9 mouse cellular contexts compared by ENCODE assay signal in the genomic region with DNA sequence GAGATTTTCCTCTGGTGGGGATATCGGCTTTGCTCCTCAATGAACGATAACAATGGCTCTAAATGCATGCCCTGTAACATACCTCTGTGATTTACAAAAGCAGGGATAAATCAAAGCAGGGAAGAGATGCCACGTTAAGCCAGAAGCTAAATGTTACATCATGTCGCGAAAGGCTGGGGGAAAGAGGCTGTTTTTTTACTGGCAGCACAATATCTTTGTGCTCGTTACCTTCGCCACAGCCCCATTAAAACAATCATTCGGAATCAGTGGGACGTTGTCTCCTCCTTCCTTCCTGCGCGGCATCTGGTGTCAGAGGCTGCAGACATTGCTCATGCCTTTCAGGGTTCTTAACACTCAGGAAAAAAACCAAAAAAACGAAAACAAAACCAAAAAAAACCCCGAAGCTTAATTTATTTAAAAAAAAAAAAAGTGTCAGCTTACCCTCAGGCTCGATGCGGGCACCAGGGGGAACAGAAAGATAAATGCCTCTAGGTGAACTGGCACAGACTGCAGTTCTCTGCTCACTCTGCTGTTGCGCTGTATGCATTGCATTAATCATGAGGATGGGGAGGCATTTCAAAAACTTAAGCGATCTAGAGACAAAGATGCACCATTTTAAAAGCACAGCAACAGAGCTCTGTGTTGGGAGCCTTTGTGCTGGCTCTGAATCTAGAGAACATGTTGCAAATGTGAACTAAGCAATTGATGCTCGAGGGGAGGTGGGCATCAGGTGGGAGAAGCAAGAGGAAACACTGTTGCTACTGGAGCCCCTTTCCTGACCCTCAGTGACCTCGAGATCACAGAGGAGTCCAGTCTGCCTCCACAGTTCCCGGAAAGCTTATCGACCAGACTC. TPM values are rescaled to one million over a fixed set of nuclear protein-coding genes. Genes with fewer than 3 reads are reported as not detected.
DNase-seq lines count a peak whose midpoint lies in the region; ATAC-seq lines count a peak whose summit lies in the region.
"Had no signal": no experiment of that assay in that cellular context is flagged by ENCODE, and none has a peak within 500 bp of the region (broad histone marks: within the 10 kb centered on the region; RNA-seq: fewer than 3 reads in every experiment).

No protein-coding gene starts in this region.

- H3K27ac ChIP-seq in forebrain, embryonic 10.5 days, result peak overlapping the region; percentile 48; the same call in 1 of the 2 replicates
- H3K27ac ChIP-seq in neural tube, embryonic 13.5 days (replicated peaks), result peak overlapping the region; percentile 94

- peaks cover 4% of the 10 kb centered on the region for H3K27me3 ChIP-seq in forebrain, embryonic 10.5 days (ENCODE audit: poor library complexity, severe bottlenecking)
- no peaks in the 10 kb centered on the region for H3K27me3 ChIP-seq in neural tube, embryonic 13.5 days

- ATAC-seq in frontal cortex, adult (ENCODE audit: low TSS enrichment), result peak; percentile 74; the same call in 1 of the 2 replicates
- ATAC-seq in neural tube, embryonic 13.5 days (ENCODE audit: low read depth), result peak; percentile 86

- H3K36me3 ChIP-seq in forebrain, embryonic 10.5 days (replicated peaks), result no peaks in the 10 kb centered on the region
- no peaks in the 10 kb centered on the region for H3K36me3 ChIP-seq in neural tube, embryonic 13.5 days

- peak overlapping the region; percentile 70 for H3K9ac ChIP-seq in neural tube, embryonic 13.5 days

- peaks cover 15% of the 10 kb centered on the region for H3K4me1 ChIP-seq in forebrain, embryonic 10.5 days
- H3K4me1 ChIP-seq in neural tube, embryonic 13.5 days (replicated peaks), result peaks cover 16% of the 10 kb centered on the region
- H3K4me1 ChIP-seq: megakaryocyte, embryonic 14.5 days had no signal

- H3K4me3 ChIP-seq in forebrain, embryonic 10.5 days, result peak overlapping the region; percentile 39
- H3K4me3 ChIP-seq in neural tube, embryonic 13.5 days, result peak overlapping the region; percentile 33
- H3K4me3 ChIP-seq: megakaryocyte, embryonic 14.5 days had no signal

- peak overlapping the region; percentile 59 for H3K4me2 ChIP-seq in neural tube, embryonic 13.5 days

- no peak for DNase-seq in frontal cortex, postnatal 25 days (ENCODE audit: low spot score in 2 of 2)
- DNase-seq in Muller cell, postnatal 12 days (ENCODE audit: inconsistent ontology term), result peak; percentile 32
- no peak for DNase-seq in forebrain, embryonic 10.5 days (ENCODE audit: extremely low spot score, low spot score)
- DNase-seq in layer of hippocampus, adult 8-10 months (ENCODE audit: low spot score in 2 of 2), result peak; percentile 11 to 29
- DNase-seq in spleen, adult 18-20 months, result no peak
- DNase-seq in urinary bladder, postnatal 25 days (ENCODE audit: low spot score), result no peak

- 28% methylated on average over 21 of the region's 21 CpGs for WGBS in forebrain, embryonic 10.5 days
- 15% methylated on average over 21 of the region's 21 CpGs for WGBS in neural tube, embryonic 13.5 days

- no peaks in the 10 kb centered on the region for H3K9me3 ChIP-seq in forebrain, embryonic 10.5 days
- H3K9me3 ChIP-seq in neural tube, embryonic 13.5 days, result no peaks in the 10 kb centered on the region
- H3K9me3 ChIP-seq: megakaryocyte, embryonic 14.5 days had no signal

RNA-seq across cellular contexts. Expression of gene Tfb1m, which starts 53.6 kb away (rescaled TPM):
- 23.5 and 27.2 TPM in 2 replicates for polyA plus RNA-seq in forebrain, embryonic 10.5 days (2016; fragmentation: Nextera tagmentation; extraction: Ambion mirVana)
- total RNA-seq in layer of hippocampus, adult 8-10 months (2022), result 1 to 10 TPM; 4.7 to 5.8 (median 5.3) TPM
- polyA plus RNA-seq in neural tube, embryonic 13.5 days (2015; fragmentation: Nextera tagmentation; extraction: Ambion mirVana), result 15.8 and 16.5 TPM in 2 replicates

Comparison
In these comparisons a context has a peak if more than half of its experiments do, and no peak if none do; other contexts are left out.
1. DNase-seq: peak in Muller cell, postnatal 12 days (single experiment) and layer of hippocampus, adult 8-10 months (2 of 2); none in frontal cortex, postnatal 25 days (0 of 2), forebrain, embryonic 10.5 days (single experiment), spleen, adult 18-20 months (0 of 2) and urinary bladder, postnatal 25 days (single experiment).